Mouse (Mus musculus): Measurements from ENCODE around the gene Wdfy4.
A peak's percentile ranks its signal among the peaks of the same experiment; 100 is the strongest.

Wdfy4 gene

GRCm38 (mm10) chr14:33185068-33185800, at the start of gene Wdfy4:
TSS of gene Wdfy4 (minus strand) at chr14:33185508.
- DNase-seq, result peak; percentile 55

GRCm38 (mm10) chr14:33232048-33232447, 46.7 kb upstream of the Wdfy4 start:
- DNase-seq, result peak; percentile 73

- no peak for DNase-seq
Observed at GRCm38 (mm10) chr14:33231311-33231710, 46.0 kb upstream of the Wdfy4 start.

GRCm38 (mm10) chr14:33230672-33231071, 45.4 kb upstream of the Wdfy4 start:
- DNase-seq, result no peak

- no peak for DNase-seq
Observed at GRCm38 (mm10) chr14:33225235-33225634, 39.9 kb upstream of the Wdfy4 start.

- peak; percentile 42 for DNase-seq
Observed at GRCm38 (mm10) chr14:33216343-33217208, 31.3 kb upstream of the Wdfy4 start.

- DNase-seq, result no peak
Observed at GRCm38 (mm10) chr14:33215163-33215562, 29.9 kb upstream of the Wdfy4 start.

GRCm38 (mm10) chr14:33214767-33215128, 29.4 kb upstream of the Wdfy4 start:
- DNase-seq, result no peak

- peak; percentile 78 for DNase-seq
Observed at GRCm38 (mm10) chr14:33213823-33214766, 28.8 kb upstream of the Wdfy4 start, which contains the start of gene Arhgap22. TSS of gene Arhgap22 (plus strand) at chr14:33214026.

GRCm38 (mm10) chr14:33212958-33213309, 27.6 kb upstream of the Wdfy4 start:
- no peak for DNase-seq

GRCm38 (mm10) chr14:33212271-33212957, 27.1 kb upstream of the Wdfy4 start:
- no peak for DNase-seq

GRCm38 (mm10) chr14:33210806-33211205, 25.5 kb upstream of the Wdfy4 start:
- DNase-seq, result no peak

GRCm38 (mm10) chr14:33208331-33208730, 23.0 kb upstream of the Wdfy4 start:
- DNase-seq, result no peak

GRCm38 (mm10) chr14:33207011-33207410, 21.7 kb upstream of the Wdfy4 start:
- no peak for DNase-seq

- DNase-seq, result no peak
Observed at GRCm38 (mm10) chr14:33205280-33205965, 20.1 kb upstream of the Wdfy4 start.

GRCm38 (mm10) chr14:33203777-33204176, 18.5 kb upstream of the Wdfy4 start:
- DNase-seq, result no peak

- no peak for DNase-seq
Observed at GRCm38 (mm10) chr14:33202885-33203284, 17.6 kb upstream of the Wdfy4 start.

GRCm38 (mm10) chr14:33202161-33202560, 16.9 kb upstream of the Wdfy4 start:
- no peak for DNase-seq

- no peak for DNase-seq
Observed at GRCm38 (mm10) chr14:33194241-33194640, 8.9 kb upstream of the Wdfy4 start.

- no peak for DNase-seq
Observed at GRCm38 (mm10) chr14:33193762-33194161, 8.5 kb upstream of the Wdfy4 start.

GRCm38 (mm10) chr14:33190646-33191045, 5.3 kb upstream of the Wdfy4 start:
- no peak for DNase-seq

Measured in layer of hippocampus, adult 9-11 months (tissue).